Mouse (Mus musculus) stomach, embryonic 15.5 days (tissue): Measurements from ENCODE around the gene Dph5. TPM values are rescaled to one million over a fixed set of nuclear protein-coding genes. Genes with fewer than 3 reads are reported as not detected.

Experiments used
- microRNA-seq: library from miRNA; unstranded; fragments of <30 nt; microRNA quantifications from one replicate; pipeline ENCODE4, GENCODE M21; 2016
- polyA plus RNA-seq: library from polyadenylated mRNA; unstranded; fragments of >200 nt; fragmentation: Nextera tagmentation; extraction: Ambion mirVana; gene quantifications from 2 replicates; pipeline ENCODE4 v1.2.1, GENCODE M21; 2015

Gene Dph5
- polyA plus RNA-seq, 1 experiment from 2014 or later: 30.4 TPM

Small RNA genes lying within 50 kb of the gene (microRNA-seq; reads per million reads assigned to microRNA genes)
- not detected for gene Mir669n

Other genes with a start within 250 kb of the Dph5 start
- gene S1pr1, start 172.8 kb upstream of the Dph5 start, polyA plus RNA-seq: 16.9 and 17.4 TPM in 2 replicates
- 38.1 and 42.5 TPM in 2 replicates for gene Slc30a7, start 119.6 kb downstream of the Dph5 start, polyA plus RNA-seq
- 20.1 and 20.7 TPM in 2 replicates for gene Extl2, start 119.6 kb downstream of the Dph5 start, polyA plus RNA-seq
- 52.1 and 53.7 TPM in 2 replicates for gene Vcam1, start 241.9 kb downstream of the Dph5 start, polyA plus RNA-seq